Mouse (Mus musculus): Measurements from ENCODE around the gene Med19. TPM values are rescaled to one million over a fixed set of nuclear protein-coding genes. Genes with fewer than 3 reads are reported as not detected.

The Med19 gene
- polyA plus RNA-seq, 1 experiment from 2014 or later = 17.1 TPM

- H3K9ac ChIP-seq (ENCODE audit: low read depth, low read length) = no peak overlapping the region
- H3K4me3 ChIP-seq (ENCODE audit: low read depth, low read length) = no peak overlapping the region
- ATAC-seq (ENCODE audit: low read depth) = no peak
- H3K4me1 ChIP-seq (ENCODE audit: control insufficient read depth, low read depth, low read length) = peaks cover 36% of the 10 kb centered on the region
- H3K4me2 ChIP-seq (ENCODE audit: low read depth, low read length) = no peak overlapping the region
- 30% methylated on average over 5 of the region's 5 CpGs for WGBS (ENCODE audit: insufficient replicate concordance)
- H3K36me3 ChIP-seq (ENCODE audit: control insufficient read depth, insufficient read depth) = no peaks in the 10 kb centered on the region
- H3K27ac ChIP-seq (ENCODE audit: low read length) = peak overlapping the region; percentile 15; the same call in 1 of the 2 replicates
- H3K27me3 ChIP-seq (ENCODE audit: control insufficient read depth, insufficient read depth, low read depth, low read length) = no peaks in the 10 kb centered on the region
- no peaks in the 10 kb centered on the region for H3K9me3 ChIP-seq (replicated peaks; ENCODE audit: control insufficient read depth, low read length)
Observed at GRCm38 (mm10) chr2:84638428-84639220, 39.6 kb upstream of the Med19 start.

- Histone ChIP-seq H3K4me3 (ENCODE audit: low read depth, low read length) (no peak overlapping the region), H3K27ac (ENCODE audit: low read length) (no peak overlapping the region), H3K4me2 (ENCODE audit: low read depth, low read length) (no peak overlapping the region), H3K9ac (ENCODE audit: low read depth, low read length) (no peak overlapping the region), H3K9me3 (replicated peaks; ENCODE audit: control insufficient read depth, low read length) (no peaks in the 10 kb centered on the region), H3K36me3 (ENCODE audit: control insufficient read depth, insufficient read depth) (no peaks in the 10 kb centered on the region), H3K4me1 (ENCODE audit: control insufficient read depth, low read depth, low read length) (peaks cover 25% of the 10 kb centered on the region), H3K27me3 (ENCODE audit: control insufficient read depth, insufficient read depth, low read depth, low read length) (no peaks in the 10 kb centered on the region)
- no peak for ATAC-seq (ENCODE audit: low read depth)
Observed at GRCm38 (mm10) chr2:84640833-84641232, 37.4 kb upstream of the Med19 start.

- 66% methylated on average over 1 of the region's 1 CpGs for WGBS (ENCODE audit: insufficient replicate concordance)
Observed at GRCm38 (mm10) chr2:84646138-84646537, 32.1 kb upstream of the Med19 start.

GRCm38 (mm10) chr2:84647051-84647568 lies 31.1 kb upstream of the Med19 start:
- WGBS (ENCODE audit: insufficient replicate concordance) = 69% methylated on average over 6 of the region's 6 CpGs
- Histone ChIP-seq H3K27me3 (ENCODE audit: control insufficient read depth, insufficient read depth, low read depth, low read length) (no peaks in the 10 kb centered on the region), H3K36me3 (ENCODE audit: control insufficient read depth, insufficient read depth) (no peaks in the 10 kb centered on the region), H3K4me1 (ENCODE audit: control insufficient read depth, low read depth, low read length) (peaks cover 12% of the 10 kb centered on the region; the same call in 1 of the 2 replicates), H3K9me3 (replicated peaks; ENCODE audit: control insufficient read depth, low read length) (no peaks in the 10 kb centered on the region), H3K9ac (ENCODE audit: low read depth, low read length) (no peak overlapping the region), H3K4me3 (ENCODE audit: low read depth, low read length) (no peak overlapping the region), H3K4me2 (ENCODE audit: low read depth, low read length) (no peak overlapping the region), H3K27ac (ENCODE audit: low read length) (no peak overlapping the region)
- no peak for ATAC-seq (ENCODE audit: low read depth)

More at GRCm38 (mm10) chr2:84646138-84646537, 32.1 kb upstream of the Med19 start:
- Histone ChIP-seq H3K9me3 (replicated peaks; ENCODE audit: control insufficient read depth, low read length) (no peaks in the 10 kb centered on the region), H3K27me3 (ENCODE audit: control insufficient read depth, insufficient read depth, low read depth, low read length) (no peaks in the 10 kb centered on the region), H3K4me1 (ENCODE audit: control insufficient read depth, low read depth, low read length) (peaks cover 14% of the 10 kb centered on the region), H3K9ac (ENCODE audit: low read depth, low read length) (no peak overlapping the region), H3K4me2 (ENCODE audit: low read depth, low read length) (no peak overlapping the region), H3K27ac (ENCODE audit: low read length) (no peak overlapping the region), H3K4me3 (ENCODE audit: low read depth, low read length) (no peak overlapping the region), H3K36me3 (ENCODE audit: control insufficient read depth, insufficient read depth) (no peaks in the 10 kb centered on the region)
- no peak for ATAC-seq (ENCODE audit: low read depth)

- no peaks in the 10 kb centered on the region for H3K36me3 ChIP-seq (ENCODE audit: control insufficient read depth, insufficient read depth)
- no peak overlapping the region for H3K27ac ChIP-seq (ENCODE audit: low read length)
- ATAC-seq (ENCODE audit: low read depth) = no peak
- H3K4me3 ChIP-seq (ENCODE audit: low read depth, low read length) = peak overlapping the region; percentile 34
- WGBS (ENCODE audit: insufficient replicate concordance) = 55% methylated on average over 6 of the region's 6 CpGs
- peak overlapping the region; percentile 22; the same call in 1 of the 2 replicates for H3K9ac ChIP-seq (ENCODE audit: low read depth, low read length)
- peak overlapping the region; percentile 34 for H3K4me2 ChIP-seq (ENCODE audit: low read depth, low read length)
- H3K9me3 ChIP-seq (replicated peaks; ENCODE audit: control insufficient read depth, low read length) = no peaks in the 10 kb centered on the region
- H3K27me3 ChIP-seq (ENCODE audit: control insufficient read depth, insufficient read depth, low read depth, low read length) = no peaks in the 10 kb centered on the region
- H3K4me1 ChIP-seq (ENCODE audit: control insufficient read depth, low read depth, low read length) = peaks cover 12% of the 10 kb centered on the region; the same call in 1 of the 2 replicates
Observed at GRCm38 (mm10) chr2:84648369-84648768, 29.8 kb upstream of the Med19 start.

GRCm38 (mm10) chr2:84649674-84650073 lies 28.5 kb upstream of the Med19 start:
- Histone ChIP-seq H3K27ac (ENCODE audit: low read length) (peak overlapping the region; percentile 68), H3K36me3 (ENCODE audit: control insufficient read depth, insufficient read depth) (no peaks in the 10 kb centered on the region), H3K9me3 (replicated peaks; ENCODE audit: control insufficient read depth, low read length) (no peaks in the 10 kb centered on the region), H3K4me2 (ENCODE audit: low read depth, low read length) (peak overlapping the region; percentile 68), H3K4me3 (ENCODE audit: low read depth, low read length) (peak overlapping the region; percentile 73), H3K9ac (ENCODE audit: low read depth, low read length) (peak overlapping the region; percentile 80), H3K4me1 (ENCODE audit: control insufficient read depth, low read depth, low read length) (peaks cover 8% of the 10 kb centered on the region; the same call in 1 of the 2 replicates), H3K27me3 (ENCODE audit: control insufficient read depth, insufficient read depth, low read depth, low read length) (no peaks in the 10 kb centered on the region)
- 2% methylated on average over 10 of the region's 10 CpGs for WGBS (ENCODE audit: insufficient replicate concordance)
- ATAC-seq (ENCODE audit: low read depth) = peak; percentile 42; the same call in 1 of the 2 replicates

- under 1% methylated on average over 15 of the region's 15 CpGs for WGBS (ENCODE audit: insufficient replicate concordance)
Observed at GRCm38 (mm10) chr2:84650464-84651195, 27.6 kb upstream of the Med19 start, which contains the start of gene Ctnnd1. Gene Ctnnd1 (minus strand): TSS chr2:84650765.

GRCm38 (mm10) chr2:84653354-84653753 lies 24.8 kb upstream of the Med19 start:
- Histone ChIP-seq H3K4me1 (ENCODE audit: control insufficient read depth, low read depth, low read length) (no peaks in the 10 kb centered on the region; the same call in 1 of the 2 replicates), H3K4me3 (ENCODE audit: low read depth, low read length) (no peak overlapping the region), H3K9me3 (replicated peaks; ENCODE audit: control insufficient read depth, low read length) (no peaks in the 10 kb centered on the region), H3K27ac (ENCODE audit: low read length) (no peak overlapping the region), H3K27me3 (ENCODE audit: control insufficient read depth, insufficient read depth, low read depth, low read length) (no peaks in the 10 kb centered on the region), H3K9ac (ENCODE audit: low read depth, low read length) (no peak overlapping the region), H3K36me3 (ENCODE audit: control insufficient read depth, insufficient read depth) (no peaks in the 10 kb centered on the region), H3K4me2 (ENCODE audit: low read depth, low read length) (no peak overlapping the region)
- ATAC-seq (ENCODE audit: low read depth) = no peak

More at GRCm38 (mm10) chr2:84650464-84651195, 27.6 kb upstream of the Med19 start, which contains the start of gene Ctnnd1:
- Histone ChIP-seq H3K4me3 (ENCODE audit: low read depth, low read length) (peak within 1 kb of the TSS; percentile 73), H3K27ac (ENCODE audit: low read length) (peak within 1 kb of the TSS; percentile 87), H3K4me2 (ENCODE audit: low read depth, low read length) (peak within 1 kb of the TSS; percentile 68), H3K9me3 (replicated peaks; ENCODE audit: control insufficient read depth, low read length) (no peaks in the 10 kb centered on the region), H3K27me3 (ENCODE audit: control insufficient read depth, insufficient read depth, low read depth, low read length) (no peaks in the 10 kb centered on the region), H3K4me1 (ENCODE audit: control insufficient read depth, low read depth, low read length) (peaks cover 8% of the 10 kb centered on the region; the same call in 1 of the 2 replicates), H3K36me3 (ENCODE audit: control insufficient read depth, insufficient read depth) (no peaks in the 10 kb centered on the region), H3K9ac (ENCODE audit: low read depth, low read length) (peak within 1 kb of the TSS; percentile 80)
- ATAC-seq (ENCODE audit: low read depth) = peak; percentile 95
